ENCODE assay signal across 7 mouse cellular contexts in genomic region chr1:153331206-153331605, GRCm38 (mm10). TPM values are rescaled to one million over a fixed set of nuclear protein-coding genes. Genes with fewer than 3 reads are reported as not detected.
DNase-seq lines count a peak whose midpoint lies in the region; ATAC-seq lines count a peak whose summit lies in the region.

No protein-coding gene starts in this region.

- peaks cover 30% of the 10 kb centered on the region for H3K4me1 ChIP-seq in lung, embryonic 16.5 days (replicated peaks; ENCODE audit: control insufficient read depth, insufficient read depth, low read length)
- H3K4me1 ChIP-seq in forebrain, embryonic 14.5 days (ENCODE audit: control insufficient read depth, insufficient read depth, low read length), result peaks cover 23% of the 10 kb centered on the region
- H3K4me1 ChIP-seq in limb, embryonic 15.5 days, result peaks cover 29% of the 10 kb centered on the region
- peaks cover 15% of the 10 kb centered on the region for H3K4me1 ChIP-seq in stomach, embryonic 16.5 days (ENCODE audit: control insufficient read depth, insufficient read depth, low read length)

- 2% methylated on average over 4 of the region's 4 CpGs for WGBS in lung, embryonic 16.5 days
- under 1% methylated on average over 4 of the region's 4 CpGs for WGBS in forebrain, embryonic 14.5 days
- 2% methylated on average over 4 of the region's 4 CpGs for WGBS in limb, embryonic 15.5 days
- WGBS in stomach, embryonic 16.5 days, result 2% methylated on average over 4 of the region's 4 CpGs

- H3K27ac ChIP-seq in lung, embryonic 16.5 days (ENCODE audit: low read length), result peak overlapping the region; percentile 97
- no peak overlapping the region for H3K27ac ChIP-seq in forebrain, embryonic 14.5 days (ENCODE audit: low read depth, low read length)
- H3K27ac ChIP-seq in limb, embryonic 15.5 days, result no peak overlapping the region
- H3K27ac ChIP-seq in stomach, embryonic 16.5 days (ENCODE audit: low read length), result no peak overlapping the region

- peak overlapping the region; percentile 70 for H3K4me3 ChIP-seq in lung, embryonic 16.5 days (ENCODE audit: low read length)
- H3K4me3 ChIP-seq in forebrain, embryonic 14.5 days (ENCODE audit: low read depth, low read length), result peak overlapping the region; percentile 86
- H3K4me3 ChIP-seq in limb, embryonic 15.5 days, result peak overlapping the region; percentile 99
- peak overlapping the region; percentile 76 for H3K4me3 ChIP-seq in stomach, embryonic 16.5 days (replicated peaks; ENCODE audit: low read length)

- H3K27me3 ChIP-seq in lung, embryonic 16.5 days (ENCODE audit: control insufficient read depth, insufficient read depth, low read depth, low read length), result no peaks in the 10 kb centered on the region
- no peaks in the 10 kb centered on the region for H3K27me3 ChIP-seq in forebrain, embryonic 14.5 days (replicated peaks; ENCODE audit: control insufficient read depth, insufficient read depth, low read length)
- no peaks in the 10 kb centered on the region for H3K27me3 ChIP-seq in limb, embryonic 15.5 days
- no peaks in the 10 kb centered on the region for H3K27me3 ChIP-seq in stomach, embryonic 16.5 days (ENCODE audit: control insufficient read depth, insufficient read depth, low read length)

- H3K9me3 ChIP-seq in lung, embryonic 16.5 days (ENCODE audit: control insufficient read depth, low read length), result no peaks in the 10 kb centered on the region
- no peaks in the 10 kb centered on the region for H3K9me3 ChIP-seq in forebrain, embryonic 14.5 days (replicated peaks; ENCODE audit: control insufficient read depth, low read length)
- no peaks in the 10 kb centered on the region for H3K9me3 ChIP-seq in limb, embryonic 15.5 days
- no peaks in the 10 kb centered on the region for H3K9me3 ChIP-seq in stomach, embryonic 16.5 days (replicated peaks; ENCODE audit: control insufficient read depth, low read length)

- no peak for DNase-seq in lung, postnatal 10 days
- no peak for DNase-seq in forebrain, embryonic 14.5 days (ENCODE audit: low spot score)
- no peak for DNase-seq in frontal cortex, postnatal 36 days (ENCODE audit: low spot score in 2 of 2)

- 0 out of 2 replicates have a peak, but pooled peaks cover under 1% of the 10 kb centered on the region for H3K36me3 ChIP-seq in lung, embryonic 16.5 days (ENCODE audit: control insufficient read depth, insufficient read depth, low read length)
- no peaks in the 10 kb centered on the region for H3K36me3 ChIP-seq in forebrain, embryonic 14.5 days (ENCODE audit: control insufficient read depth, insufficient read depth, low read length)
- peaks cover 4% of the 10 kb centered on the region; the same call in 1 of the 2 replicates for H3K36me3 ChIP-seq in limb, embryonic 15.5 days
- H3K36me3 ChIP-seq in stomach, embryonic 16.5 days (ENCODE audit: control insufficient read depth, insufficient read depth, low read length), result peaks cover 5% of the 10 kb centered on the region; the same call in 1 of the 2 replicates

- peak overlapping the region; percentile 91 for H3K9ac ChIP-seq in lung, embryonic 16.5 days (ENCODE audit: low read length)
- peak overlapping the region; percentile 88 for H3K9ac ChIP-seq in forebrain, embryonic 14.5 days (ENCODE audit: low read length)
- no peak overlapping the region for H3K9ac ChIP-seq in limb, embryonic 15.5 days
- H3K9ac ChIP-seq in stomach, embryonic 16.5 days (ENCODE audit: low read length), result peak overlapping the region; percentile 93

- peak overlapping the region; percentile 77 for H3K4me2 ChIP-seq in lung, embryonic 16.5 days (ENCODE audit: low read depth, low read length)
- peak overlapping the region; percentile 95 for H3K4me2 ChIP-seq in forebrain, embryonic 14.5 days (ENCODE audit: low read length)
- H3K4me2 ChIP-seq in limb, embryonic 15.5 days, result peak overlapping the region; percentile 89
- peak overlapping the region; percentile 75 for H3K4me2 ChIP-seq in stomach, embryonic 16.5 days (ENCODE audit: low read depth, low read length)

- ATAC-seq in lung, embryonic 16.5 days (ENCODE audit: low read depth), result no peak
- no peak for ATAC-seq in forebrain, embryonic 14.5 days
- no peak for ATAC-seq in limb, embryonic 15.5 days (ENCODE audit: insufficient number of reproducible peaks, low FRiP score, low TSS enrichment, low read depth)
- no peak for ATAC-seq in stomach, embryonic 16.5 days (ENCODE audit: insufficient read depth, low FRiP score)
- ATAC-seq in erythroid progenitor cell, adult 5-6 weeks (replicated peaks; ENCODE audit: low FRiP score, poor library complexity, severe bottlenecking), result no peak

RNA-seq across cellular contexts. Expression of gene Lamc1, which starts 1.4 kb away (rescaled TPM):
- polyA plus RNA-seq in lung, embryonic 16.5 days (2015; fragmentation: Nextera tagmentation; extraction: Ambion mirVana), result 126 and 135 TPM in 2 replicates
- polyA plus RNA-seq in forebrain, embryonic 14.5 days (2014; fragmentation: Nextera tagmentation; extraction: Ambion mirVana), result 17.2 and 17.7 TPM in 2 replicates
- 47.1 and 52.0 TPM in 2 replicates for polyA plus RNA-seq in limb, embryonic 15.5 days (2015; fragmentation: Nextera tagmentation; extraction: Ambion mirVana)
- polyA plus RNA-seq in stomach, embryonic 16.5 days (2015; fragmentation: Nextera tagmentation; extraction: Ambion mirVana), result 63.4 and 68.0 TPM in 2 replicates
- 1.1 and 4.2 TPM in 2 replicates for total RNA-seq in erythroid progenitor cell, adult 5-6 weeks (2015; ENCODE audit: low replicate concordance)
- total RNA-seq in erythroid progenitor cell, adult 5-6 weeks (2017; ENCODE audit: low replicate concordance), result 0.64 TPM in 1 of 2 replicates, not detected in the other
